Mouse (Mus musculus): ENCODE results near the gene Gm28036.
A peak's percentile ranks its signal among the peaks of the same experiment; 100 is the strongest.

Gm28036 gene

DNA sequence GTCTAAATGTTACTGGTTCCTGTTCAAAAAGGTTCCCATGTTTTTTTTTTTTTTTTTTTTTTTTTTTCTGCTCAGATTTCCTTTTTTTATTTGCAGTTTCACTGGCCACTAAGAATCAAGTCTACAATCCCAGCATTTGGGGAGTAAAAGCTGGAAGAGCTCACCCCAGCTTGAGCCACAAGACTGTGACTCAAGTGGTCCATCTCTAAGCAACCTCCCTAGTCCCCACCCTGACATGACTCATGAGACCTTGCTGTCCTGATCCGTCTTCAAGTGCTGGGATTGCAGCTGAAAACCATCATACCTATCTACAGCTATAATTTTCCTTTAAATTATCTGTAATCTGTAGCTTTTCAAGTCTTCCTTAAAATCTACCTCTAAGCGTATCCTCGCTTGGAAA, 42.4 kb downstream of the Gm28036 start:
- no peak for DNase-seq (ENCODE audit: low spot score in 2 of 2)

DNA sequence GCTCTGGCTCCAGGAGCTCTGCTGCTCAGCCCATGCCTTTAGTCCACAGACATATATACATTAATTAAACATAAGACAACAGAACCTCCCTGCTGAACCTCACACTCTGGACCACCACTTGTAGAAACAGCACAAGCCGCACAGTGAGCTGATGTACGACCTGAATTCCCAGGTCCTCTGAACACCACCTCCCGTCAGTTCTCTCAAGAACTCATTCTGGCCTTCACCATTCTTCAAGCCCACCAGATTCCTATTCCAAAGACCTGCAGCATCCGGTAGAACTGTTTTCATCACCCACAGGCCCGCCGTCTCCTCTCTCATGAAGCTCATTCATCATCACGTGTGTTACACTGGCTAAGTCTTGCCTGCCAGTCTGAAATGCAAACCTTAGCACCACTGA, 46.5 kb downstream of the Gm28036 start:
- DNase-seq (ENCODE audit: low spot score in 2 of 2) = no peak

DNA sequence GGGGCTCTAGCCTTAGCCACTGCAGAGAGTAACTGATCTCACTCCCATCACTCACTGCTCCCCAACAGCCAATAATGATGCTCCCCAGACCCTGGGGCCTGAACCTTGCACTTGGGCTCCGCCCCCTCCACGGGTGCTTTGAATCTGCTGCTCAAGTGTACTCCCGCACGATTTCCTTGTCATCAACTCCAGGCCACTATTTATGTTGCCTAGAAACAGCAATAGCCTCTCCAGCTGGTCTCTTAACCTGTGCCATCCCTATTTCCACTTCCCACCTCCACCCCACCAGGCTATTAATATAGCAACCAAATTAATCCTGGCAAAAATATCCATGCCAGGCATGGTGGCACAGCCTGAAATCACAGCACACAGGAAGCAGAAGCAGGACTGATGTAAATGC, 47.2 kb downstream of the Gm28036 start:
- DNase-seq (ENCODE audit: low spot score in 2 of 2) = no peak

DNA sequence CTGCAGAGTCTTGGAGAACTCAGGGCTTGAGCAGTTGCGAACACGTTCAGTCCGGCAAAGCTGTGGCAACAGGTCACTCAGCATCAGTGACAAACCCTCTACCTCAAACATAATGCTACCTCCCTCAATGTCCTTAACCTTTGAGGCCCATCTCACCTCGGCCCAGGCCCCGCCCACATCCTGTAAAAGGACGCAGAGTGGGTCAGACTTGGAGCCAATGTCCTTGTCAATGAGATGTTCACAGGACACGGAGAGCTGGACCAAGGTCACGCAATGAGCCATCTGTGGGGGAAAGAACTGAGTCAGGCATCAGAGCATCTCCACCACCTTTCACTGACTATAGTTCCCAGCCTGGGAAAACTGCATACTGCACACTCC, 47.7 kb downstream of the Gm28036 start:
- no peak for DNase-seq (ENCODE audit: low spot score in 2 of 2)

DNA sequence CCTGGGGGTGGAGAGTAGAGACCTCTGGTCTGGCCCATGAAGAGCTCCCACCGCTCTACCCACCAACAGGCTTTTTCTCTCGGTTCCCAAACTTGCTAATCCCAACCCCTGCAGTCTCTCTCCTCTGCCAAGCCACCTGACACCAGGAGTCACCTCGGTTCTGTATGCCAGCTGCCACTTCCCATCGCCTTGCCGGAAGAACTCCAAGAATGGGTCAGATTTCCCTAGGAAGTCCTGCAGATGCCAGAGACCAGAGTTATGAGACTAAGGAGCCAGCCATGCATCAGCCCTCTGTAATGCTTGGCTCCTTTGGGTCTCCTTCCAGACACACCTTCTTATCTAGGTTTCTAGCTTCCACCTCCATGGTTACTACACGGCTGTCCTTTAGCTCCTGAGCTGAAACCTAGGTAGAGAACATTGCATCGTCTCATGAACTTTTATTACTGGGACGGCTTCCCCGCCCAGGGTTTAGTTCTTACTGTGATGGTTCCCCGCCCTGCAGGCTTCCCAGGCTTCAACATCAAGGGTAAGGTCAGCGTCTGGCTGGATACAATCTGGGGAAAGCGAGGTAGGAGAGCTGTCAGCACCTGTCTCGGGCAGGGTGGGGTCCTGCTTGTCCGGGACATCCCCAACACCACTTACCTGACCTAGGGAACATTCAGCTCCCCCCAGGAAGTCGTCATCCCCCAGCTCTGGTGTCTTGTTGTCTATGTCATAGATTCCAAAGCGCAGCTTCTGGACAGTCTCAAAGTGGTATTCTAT, 48.3 kb downstream of the Gm28036 start:
- no peak for DNase-seq (ENCODE audit: low spot score in 2 of 2)

DNA sequence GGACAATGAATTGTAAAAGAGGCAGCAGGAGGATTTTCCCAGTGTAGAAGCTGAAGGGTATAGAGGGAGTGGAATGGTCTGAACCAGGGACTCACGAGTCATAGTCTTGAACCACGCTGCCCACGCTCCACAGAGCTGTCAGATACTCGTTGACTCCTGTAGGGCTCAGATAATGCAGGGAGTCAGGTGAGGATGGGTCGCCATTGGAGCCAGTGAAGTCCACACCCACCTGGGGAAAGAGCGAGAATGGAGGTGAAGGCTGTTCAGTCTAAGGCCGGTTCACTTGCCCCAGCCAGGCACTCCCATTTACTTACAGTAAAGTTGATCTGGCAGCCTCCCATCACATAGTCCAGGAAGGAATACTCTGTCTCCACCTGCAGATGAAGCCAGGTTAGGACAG, 49.4 kb downstream of the Gm28036 start:
- DNase-seq (ENCODE audit: low spot score in 2 of 2) = no peak

DNA sequence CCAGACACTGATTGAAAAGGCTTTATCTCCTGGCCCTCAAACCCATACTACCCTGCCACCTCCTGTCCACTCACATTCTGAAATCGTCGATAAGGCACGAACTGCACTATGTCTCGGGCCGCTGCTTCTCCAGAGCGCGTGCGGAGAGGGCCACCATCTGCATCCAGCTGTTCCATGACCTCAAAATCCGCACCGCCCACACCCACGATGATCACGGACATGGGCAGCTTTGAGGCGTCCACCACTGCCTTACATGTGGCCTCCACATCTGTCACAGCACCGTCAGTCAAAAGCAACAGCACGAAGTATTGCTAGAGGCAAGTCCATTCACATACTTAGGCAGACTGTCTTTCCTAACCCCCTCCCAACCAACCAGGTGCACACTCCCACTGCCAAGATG, 53.2 kb downstream of the Gm28036 start:
- DNase-seq (ENCODE audit: low spot score in 2 of 2) = no peak

DNA sequence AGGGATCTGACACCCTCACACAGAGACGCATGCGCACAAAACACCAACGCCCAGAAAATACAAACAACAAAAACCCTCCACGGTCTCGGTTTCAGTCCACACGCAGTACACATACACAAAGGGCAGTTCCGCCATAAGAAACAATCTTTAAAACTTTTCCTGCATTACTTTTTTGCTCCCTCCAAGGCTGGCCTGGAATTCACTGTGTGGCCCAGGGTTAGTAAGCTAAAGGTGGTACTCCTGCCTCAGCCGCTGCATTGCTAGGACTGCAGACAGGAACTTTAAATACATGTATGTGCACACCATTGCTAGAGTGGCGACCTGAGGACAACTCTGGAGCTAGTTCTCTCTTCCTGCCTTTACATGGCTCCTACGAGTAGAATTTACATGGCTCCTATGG, 55.7 kb downstream of the Gm28036 start:
- DNase-seq (ENCODE audit: low spot score in 2 of 2) = no peak

DNA sequence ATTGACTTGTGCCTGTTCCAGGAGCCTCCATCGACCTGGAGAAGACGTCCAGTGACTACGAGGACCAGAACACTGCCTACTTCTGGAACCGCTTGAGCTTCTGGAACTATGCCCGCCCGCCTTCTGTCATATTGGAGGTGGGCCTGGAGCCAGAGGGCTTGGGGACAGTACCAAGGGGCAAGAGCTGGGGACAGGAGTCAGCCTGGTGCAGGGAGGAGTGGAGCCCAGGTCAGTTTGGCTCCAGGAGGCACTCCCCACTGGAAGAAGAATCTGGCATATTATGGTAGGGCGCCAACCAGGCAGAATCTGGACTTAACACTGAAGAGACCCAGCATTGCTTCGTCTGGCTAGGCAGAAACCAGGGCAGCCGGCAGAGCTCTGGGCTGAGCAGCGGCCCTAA, 59.0 kb downstream of the Gm28036 start:
- no peak for DNase-seq (ENCODE audit: low spot score in 2 of 2)

DNA sequence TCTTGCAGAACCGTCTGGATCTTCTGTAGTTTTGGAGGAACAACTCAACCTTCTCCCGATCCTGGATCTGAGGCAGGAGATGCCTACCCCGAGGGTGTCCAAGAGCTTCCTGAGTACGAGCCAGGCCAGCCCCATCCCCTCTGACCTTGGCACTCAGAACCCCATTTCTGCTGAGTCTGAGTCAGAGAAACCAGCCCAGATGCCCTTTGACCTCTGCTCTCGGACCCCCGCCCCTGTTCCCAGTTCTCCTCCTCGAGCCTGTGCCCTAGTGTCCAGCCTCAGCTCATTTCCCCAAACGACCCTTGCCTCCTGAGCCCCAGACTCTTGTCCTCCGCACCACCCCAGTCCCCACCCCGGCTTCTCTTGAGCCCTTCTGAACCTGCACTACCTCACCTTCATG, 60.8 kb downstream of the Gm28036 start:
- no peak for DNase-seq (ENCODE audit: low spot score in 2 of 2)

DNA sequence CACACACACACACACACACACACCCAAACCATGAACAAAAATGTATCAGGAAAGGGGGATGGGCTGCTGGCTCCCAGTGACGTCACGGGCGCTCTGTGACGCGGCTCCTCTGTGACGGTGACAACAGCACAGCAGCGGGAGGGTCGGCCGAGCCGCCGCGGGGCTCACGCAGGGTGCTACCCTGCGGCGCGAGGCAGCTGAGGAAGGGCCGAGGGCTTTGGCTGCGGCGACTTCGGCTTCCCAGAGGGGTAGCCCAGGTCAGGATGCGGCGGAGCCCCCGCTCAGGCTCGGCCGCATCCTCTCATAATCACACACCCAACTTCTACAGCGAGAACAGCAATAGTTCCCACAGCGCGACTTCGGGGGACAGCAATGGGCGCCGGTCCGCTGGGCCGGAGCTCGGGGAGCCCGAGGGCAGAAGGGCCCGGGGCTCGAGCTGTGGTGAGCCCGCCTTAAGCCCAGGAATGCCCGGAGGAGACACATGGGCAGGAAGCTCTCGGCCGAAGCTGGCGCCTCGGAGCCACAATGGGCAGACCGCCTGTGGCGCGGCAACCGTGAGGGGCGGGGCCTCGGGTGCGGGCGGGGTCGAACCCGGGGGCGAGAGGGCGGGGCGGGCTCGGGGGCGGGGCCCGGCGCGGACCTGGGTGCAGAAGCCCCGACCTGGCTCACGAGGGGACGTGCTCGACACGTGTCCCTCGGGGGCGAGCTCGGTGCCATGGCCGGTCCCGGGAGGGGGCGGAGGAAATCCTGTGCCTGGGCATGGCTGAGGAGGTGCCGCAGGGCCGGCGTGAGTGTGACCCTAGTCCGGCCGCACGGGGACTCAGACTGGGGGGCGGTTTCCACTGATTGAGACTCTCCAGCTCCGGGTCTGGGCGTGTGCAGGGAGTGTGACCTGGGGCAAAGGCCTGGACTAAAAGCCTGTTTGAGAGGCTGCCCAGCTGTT, 61.5 kb downstream of the Gm28036 start, which contains the start of gene Spag4:
Gene Spag4, plus strand, starts transcription at position 77 of the 943 bp plus-strand sequence.
- DNase-seq (ENCODE audit: low spot score in 2 of 2) = peak in 1 of 2 experiments; percentile 36

DNA sequence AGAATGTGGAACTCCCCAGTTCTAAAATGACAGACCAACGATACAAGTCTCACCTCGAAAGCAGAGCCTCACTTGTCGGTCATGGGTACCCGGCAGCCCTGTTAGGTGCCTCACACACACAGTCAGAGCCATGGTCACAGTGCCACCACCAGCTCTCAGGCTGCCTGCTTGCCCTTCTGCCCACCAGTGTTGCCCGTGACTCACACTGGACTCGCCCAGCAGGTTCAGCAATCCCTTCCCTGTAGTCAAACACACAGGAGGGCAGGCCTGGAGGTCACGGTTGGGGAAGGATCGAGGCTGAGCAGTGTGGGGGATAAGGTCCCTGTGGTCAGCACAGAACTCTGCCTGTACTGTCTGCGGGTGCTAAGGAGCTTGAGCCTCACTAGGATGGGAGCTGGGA, 74.1 kb downstream of the Gm28036 start, which contains the start of gene Fer1l4:
Gene Fer1l4, minus strand, starts transcription at position 132 of the 400 bp plus-strand sequence.
- no peak for DNase-seq (ENCODE audit: low spot score in 2 of 2)

DNA sequence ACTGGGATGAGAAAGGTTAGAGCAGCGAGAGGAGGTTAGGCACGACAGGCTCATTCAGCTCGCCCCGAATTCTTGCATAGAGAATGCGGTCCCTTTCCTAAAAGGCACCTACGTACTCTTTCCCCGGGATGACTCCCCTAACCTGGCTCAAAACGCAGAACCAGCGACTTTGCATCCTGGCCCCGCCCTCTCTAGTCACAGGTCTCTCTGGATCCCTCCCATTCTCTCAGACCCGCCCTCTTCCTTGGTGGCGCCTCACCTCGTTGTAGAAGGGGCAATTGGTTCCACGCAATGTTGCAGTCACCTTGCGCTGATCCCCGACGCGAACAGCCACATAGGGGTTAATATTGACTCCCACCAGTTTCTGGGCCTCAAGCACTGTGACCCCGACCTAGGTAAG, 79.0 kb downstream of the Gm28036 start:
- DNase-seq (ENCODE audit: low spot score in 2 of 2) = no peak

DNA sequence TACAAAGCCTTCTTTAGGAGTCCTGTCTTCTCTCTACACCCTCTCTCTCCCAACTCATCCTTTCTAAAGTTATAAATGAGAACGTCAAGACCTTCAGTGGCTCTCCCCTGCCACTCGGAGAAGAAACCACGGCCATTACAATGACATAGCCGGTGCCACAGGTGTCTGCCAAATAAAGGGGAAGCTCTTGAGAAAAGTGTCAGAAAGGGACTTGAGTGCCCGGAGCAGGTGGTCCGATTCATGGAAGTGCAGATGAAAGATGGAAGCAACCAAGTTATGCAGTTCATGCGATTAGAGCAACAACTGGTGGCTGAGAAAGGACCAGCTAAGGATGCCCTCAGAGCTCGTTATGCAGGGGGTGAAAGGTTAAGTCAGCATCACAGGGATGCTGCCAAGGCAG, 84.0 kb downstream of the Gm28036 start:
- no peak for DNase-seq (ENCODE audit: low spot score in 2 of 2)

DNA sequence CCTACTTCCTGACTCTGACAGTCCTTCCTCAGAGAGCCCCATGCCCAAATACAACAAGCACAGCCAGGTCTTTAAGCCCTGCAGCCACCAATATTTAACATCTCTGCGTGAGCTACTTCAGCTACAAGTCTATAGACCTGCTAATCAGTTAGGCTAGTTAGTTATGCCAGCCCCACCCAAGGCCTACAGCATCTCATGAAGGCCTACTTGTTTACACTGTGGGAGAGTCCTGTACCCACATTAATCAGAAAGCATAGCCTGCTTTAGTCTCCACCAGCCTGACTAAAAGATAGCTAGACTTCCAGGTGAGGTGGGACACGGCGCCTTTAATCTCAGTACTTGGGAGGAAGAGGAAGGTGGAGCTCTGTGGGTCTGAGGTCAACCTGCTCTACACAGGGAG, 87.5 kb downstream of the Gm28036 start:
- DNase-seq (ENCODE audit: low spot score in 2 of 2) = no peak

DNA sequence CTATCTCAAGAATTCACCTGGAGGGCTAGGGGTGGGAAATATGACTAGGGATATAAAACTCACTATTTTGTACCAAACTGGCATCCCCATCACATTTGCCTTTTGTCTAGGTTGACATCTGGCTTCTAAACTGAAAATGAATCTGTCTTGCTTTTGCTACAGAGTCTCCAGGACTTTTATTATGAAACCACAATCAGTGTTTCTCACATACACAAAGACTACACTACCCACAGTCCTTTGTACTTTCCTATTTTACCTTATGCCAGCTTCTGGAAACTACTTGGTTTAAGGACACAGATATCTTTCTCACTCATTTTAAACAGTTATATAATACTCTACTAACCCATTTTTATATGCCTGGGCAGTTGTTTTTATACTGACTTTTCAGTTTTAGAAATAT, 101.4 kb downstream of the Gm28036 start:
- DNase-seq (ENCODE audit: low spot score in 2 of 2) = no peak

All from frontal cortex, postnatal 14 days (tissue).